Mouse (Mus musculus) induced T-regulatory cell, adult 2 months (primary cell): Measurements from ENCODE around the gene Grk4.
"Not testable (repeated sequence)": the region's sequence is repeated elsewhere in the genome, so short reads cannot be mapped to it uniquely, and the experiment has no call there.

Experiments
- DNase-seq: peaks from one replicate; pipeline ENCODE4 v3.0.0-alpha.2; 2012; ENCODE audit warnings: low read depth

The Grk4 gene

DNA sequence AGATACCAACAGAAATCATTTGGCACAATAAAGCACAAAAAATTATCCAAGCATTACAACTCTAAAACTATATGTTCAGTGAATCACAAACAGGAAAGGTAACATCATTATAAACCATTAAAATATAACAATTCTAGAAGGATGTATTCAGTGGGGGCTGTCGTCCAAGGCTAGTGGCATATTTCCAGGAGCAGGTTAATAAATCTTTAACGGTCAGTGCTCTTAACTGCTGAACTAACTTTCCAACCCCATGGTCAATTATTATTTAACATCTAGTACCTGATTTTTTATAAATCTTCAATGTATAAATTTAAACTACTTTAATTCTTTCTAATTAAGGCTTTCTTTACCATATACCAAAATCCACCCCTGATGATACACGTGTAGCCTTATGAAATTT is 54.2 kb downstream of the Grk4 start:
- DNase-seq = not testable (repeated sequence)

DNA sequence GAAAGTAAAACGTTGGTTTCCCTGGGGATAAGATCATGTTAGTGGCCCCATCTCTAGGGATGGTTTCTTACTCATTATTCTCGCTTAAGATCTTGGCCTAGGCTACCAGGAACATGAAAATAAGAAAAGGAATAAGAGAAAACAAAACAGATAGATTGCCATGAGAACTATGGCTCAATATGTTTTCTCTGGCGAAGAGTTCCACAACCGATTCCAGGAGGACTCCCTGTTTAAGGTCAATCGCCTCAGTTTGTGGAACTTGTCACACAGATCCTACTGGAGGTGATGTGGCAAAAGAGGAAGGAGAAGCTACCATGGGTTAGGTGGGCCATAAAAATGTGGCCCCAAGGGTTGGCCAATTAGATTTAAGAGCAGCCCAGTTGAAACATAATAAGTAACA is 54.6 kb downstream of the Grk4 start:
- no peak for DNase-seq

DNA sequence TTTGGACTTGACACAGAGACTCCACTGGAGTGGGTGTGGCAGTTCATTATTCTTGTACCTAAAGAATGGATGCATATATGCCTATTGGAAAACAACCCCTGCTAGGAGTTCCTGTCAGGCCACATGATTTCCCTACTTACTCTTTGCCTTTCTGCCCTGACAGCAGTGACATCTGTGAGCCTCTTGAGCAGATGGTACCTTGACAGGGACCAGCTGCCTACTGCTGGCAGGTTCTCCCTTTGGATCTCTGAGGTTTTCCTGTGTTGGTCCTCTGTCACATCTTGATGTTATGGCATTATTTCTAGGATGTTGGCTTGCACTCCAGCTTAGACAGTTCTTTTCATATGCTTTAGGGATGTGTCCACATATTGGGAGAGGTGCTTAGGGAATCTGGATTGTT is 69.0 kb downstream of the Grk4 start:
- DNase-seq = no peak

DNA sequence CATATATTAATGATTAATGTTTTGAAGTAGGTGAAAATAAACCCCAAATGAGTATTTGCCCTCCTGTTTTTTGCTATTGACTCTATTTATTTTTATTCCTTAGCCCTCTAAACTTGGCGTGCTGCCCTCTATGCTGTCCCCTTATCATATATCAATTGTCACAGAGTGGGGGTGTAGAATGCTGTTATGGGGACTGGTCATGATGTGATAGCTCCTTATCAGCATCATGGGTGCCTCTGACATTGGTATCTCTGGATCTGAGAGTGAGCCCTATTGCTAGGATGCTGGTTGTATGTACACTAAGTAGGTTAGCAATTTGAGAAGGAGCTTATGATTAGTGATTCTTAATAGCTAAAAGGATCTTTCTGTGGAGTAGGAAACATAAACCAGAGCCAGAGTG is 70.1 kb downstream of the Grk4 start:
- DNase-seq = no peak

DNA sequence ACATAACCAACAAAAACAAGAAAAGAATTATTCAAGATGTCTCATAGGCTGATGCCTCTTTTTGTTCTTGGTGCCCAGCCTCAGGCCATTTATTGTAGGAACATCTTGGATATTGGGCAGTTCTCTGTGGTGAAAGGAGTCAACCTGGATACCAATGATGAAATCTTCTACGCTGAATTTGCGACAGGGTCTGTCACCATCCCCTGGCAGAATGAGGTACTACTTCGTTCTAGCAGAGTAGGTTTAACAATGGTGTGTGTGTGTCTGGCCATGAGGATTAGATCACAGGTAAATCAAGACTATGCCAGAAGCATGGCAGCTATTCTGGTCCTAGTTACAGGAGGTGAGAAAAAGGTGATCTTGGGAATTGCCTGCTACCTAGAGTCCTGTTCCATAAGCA is 91.3 kb downstream of the Grk4 start:
- no peak for DNase-seq

DNA sequence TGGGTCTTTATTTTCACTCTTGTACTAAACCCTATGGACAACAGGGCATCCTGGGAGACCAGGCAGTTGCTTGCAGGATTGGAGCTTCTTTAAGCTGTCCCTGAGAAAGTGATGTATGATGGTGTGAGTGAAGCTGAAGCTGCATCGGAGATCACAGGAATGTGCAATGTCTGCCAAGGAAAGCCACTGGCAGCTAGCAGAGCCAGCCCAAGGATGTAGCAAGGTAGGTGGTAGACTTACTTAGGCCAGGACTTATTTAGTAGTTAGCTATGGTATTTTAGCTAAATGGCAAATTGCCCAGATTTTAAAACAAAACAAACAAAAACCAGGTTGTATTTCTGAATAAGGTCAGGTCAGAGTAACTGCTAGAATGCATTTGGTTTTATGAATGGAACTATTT is 98.6 kb downstream of the Grk4 start:
- DNase-seq = no peak

DNA sequence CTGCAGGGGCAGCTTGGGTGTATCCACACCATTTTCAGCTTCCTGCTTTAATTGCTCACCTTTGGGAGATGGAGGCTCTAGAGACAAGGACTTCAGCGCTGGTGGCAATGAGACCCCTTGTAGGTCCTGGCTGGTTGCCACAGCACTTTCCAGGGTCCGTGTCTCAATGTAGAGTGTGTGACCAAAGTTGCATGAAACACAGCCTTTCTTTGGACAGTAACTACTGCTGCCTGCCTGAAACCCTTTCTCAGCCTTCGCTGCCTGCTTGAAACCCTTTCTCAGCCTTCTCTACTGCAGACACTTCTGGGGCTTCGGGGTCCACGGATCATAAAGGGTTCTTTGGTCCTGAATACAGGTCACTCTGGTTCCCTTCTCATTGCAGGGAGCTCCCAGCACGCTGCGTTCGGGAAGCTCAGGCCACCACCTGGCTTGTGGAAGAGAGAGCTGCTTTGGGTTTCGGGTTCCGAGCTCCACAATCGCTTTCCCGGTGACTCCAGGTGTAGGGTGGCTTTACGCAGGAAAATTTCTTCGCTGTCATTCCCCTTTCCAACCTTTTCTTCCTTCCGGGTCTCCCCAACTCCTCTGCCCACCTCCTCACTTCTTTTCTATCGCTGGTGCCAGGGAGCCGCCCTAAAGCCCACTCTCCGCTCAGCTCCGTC is 100.8 kb downstream of the Grk4 start:
- DNase-seq = no peak

DNA sequence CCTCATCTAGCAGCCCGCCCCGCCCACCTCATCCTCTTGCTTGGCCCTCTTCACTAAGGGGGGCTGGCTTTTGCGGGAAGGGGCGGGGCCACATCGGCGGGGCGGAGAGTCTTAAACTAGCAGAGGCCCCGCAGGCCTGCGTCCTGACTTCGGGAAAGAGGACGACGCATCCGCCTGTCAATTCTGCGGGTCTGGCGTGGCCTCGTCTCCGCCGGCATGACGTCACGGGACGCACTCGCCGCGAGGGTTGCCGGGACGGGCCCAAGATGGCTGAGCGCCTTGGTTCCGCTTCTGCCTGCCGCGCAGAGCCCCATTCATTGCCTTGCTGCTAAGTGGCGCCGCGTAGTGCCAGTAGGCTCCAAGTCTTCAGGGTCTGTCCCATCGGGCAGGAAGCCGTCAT is 101.3 kb downstream of the Grk4 start, which contains the start of gene Htt:
Gene Htt (plus strand): TSS at position 232 of the 400 bp plus-strand sequence.
- DNase-seq = peak; percentile 95

DNA sequence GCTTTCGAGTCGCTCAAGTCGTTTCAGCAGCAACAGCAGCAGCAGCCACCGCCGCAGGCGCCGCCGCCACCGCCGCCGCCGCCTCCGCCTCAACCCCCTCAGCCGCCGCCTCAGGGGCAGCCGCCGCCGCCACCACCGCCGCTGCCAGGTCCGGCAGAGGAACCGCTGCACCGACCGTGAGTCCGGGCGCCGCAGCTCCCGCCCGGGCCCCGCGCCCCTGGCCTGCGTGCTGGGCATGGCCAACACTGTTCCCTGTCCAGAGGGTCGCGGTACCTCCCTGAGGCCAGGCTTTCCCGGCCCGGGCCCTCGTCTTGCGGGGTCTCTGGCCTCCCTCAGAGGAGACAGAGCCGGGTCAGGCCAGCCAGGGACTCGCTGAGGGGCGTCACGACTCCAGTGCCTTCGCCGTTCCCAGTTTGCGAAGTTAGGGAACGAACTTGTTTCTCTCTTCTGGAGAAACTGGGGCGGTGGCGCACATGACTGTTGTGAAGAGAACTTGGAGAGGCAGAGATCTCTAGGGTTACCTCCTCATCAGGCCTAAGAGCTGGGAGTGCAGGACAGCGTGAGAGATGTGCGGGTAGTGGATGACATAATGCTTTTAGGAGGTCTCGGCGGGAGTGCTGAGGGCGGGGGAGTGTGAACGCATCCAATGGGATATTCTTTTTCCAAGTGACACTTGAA is 101.9 kb downstream of the Grk4 start:
- DNase-seq = peak; percentile 54

DNA sequence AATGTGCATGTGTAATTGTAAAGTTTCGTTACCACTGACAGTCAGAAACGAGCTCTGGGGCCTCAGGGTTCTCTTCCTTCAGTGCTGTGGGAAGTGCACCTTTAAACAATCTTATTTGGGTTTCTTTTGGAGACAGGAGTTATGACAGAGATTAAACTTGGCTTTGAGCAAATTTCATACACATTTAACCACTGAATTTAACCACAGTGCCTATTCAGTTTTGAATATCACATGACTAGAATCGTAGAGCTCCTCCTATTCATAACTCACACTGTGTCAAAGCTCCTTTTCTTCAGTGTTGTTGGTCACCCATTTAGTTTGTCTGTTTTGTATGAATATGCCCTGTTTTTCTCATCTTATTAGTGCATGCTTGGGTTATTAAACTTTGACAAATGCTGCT is 111.6 kb downstream of the Grk4 start:
- peak; percentile 37 for DNase-seq

DNA sequence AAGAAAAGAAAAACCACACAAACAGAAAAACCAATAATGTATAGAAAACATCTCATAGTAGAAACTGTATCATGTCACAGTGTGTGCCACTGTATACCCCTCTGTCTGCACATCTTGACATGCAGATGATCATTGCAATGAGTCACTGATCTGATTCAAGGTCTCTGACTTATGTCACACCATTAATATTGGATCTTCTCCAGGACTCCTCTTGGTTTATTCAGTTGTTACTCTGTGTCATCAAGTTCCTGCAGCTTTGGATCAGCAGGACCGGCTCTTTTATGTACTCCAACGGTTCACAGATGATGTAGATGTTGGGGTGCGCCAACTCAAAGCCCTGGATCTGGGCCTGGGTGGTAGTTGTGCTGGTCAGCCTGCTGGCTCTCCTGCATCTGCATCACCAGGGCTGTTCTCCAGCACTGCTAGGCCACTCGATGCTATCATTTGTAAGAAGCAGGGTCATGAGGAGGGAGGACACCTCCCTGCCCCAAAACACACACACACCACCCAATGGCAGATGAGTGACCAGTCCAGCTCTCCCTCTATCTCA is 112.6 kb downstream of the Grk4 start:
- DNase-seq = no peak

DNA sequence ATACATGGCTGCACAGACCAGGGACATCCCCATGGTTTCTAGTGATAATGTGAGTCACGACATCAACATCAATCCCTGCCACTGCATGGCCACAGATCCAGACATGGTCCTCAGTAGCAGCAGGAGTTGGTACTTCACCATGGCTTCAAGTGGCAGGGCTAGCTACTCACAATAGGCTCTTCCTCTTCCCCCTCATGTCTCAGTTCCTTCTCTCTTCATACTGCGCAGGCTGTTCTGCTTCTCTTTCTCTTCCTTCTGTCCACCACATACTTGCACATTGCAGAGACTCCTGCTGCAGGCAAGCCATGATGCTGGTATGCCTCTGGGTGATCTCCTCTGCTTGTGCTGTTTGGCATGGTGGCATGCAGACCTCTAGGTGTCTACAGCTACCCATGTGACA is 113.2 kb downstream of the Grk4 start:
- no peak for DNase-seq

DNA sequence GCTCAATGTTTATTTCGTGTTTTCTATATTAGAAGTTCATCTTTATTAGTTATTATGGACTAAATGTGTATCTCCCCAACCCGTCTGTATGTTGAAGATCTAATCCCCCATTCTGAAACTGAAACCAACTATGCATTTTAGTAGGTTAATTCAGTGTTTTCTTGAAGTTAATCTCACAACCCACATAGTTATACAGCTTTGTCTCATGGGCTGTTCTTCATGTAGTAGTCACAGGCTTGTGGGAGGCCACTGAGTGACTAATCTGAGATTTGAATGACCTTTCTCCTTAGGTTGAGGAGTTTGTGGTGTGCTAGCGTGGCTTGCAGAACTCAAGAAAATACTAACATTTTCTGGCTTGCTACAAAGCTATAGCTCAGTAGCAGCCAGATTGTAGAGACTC is 124.8 kb downstream of the Grk4 start:
- peak; percentile 57 for DNase-seq

DNA sequence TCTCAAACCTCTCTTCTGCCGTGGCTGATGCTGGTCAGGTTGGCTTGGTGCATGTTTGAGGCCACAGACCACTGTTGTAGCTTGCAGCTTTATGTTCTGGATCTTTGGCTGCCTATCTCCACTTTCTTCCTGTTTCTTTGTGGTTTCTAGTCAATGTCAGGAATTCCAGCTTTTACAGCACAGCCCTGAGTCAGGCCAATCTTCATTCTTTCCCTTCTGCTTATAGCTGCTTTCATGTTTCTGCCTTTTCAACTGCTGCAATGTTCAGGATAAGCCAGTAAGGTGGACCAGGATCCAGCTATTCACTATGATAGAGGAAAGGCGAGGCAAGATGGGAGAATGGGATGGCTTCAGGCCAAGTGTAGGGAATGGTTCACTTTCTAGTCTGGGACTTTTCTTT is 131.0 kb downstream of the Grk4 start:
- DNase-seq = no peak

DNA sequence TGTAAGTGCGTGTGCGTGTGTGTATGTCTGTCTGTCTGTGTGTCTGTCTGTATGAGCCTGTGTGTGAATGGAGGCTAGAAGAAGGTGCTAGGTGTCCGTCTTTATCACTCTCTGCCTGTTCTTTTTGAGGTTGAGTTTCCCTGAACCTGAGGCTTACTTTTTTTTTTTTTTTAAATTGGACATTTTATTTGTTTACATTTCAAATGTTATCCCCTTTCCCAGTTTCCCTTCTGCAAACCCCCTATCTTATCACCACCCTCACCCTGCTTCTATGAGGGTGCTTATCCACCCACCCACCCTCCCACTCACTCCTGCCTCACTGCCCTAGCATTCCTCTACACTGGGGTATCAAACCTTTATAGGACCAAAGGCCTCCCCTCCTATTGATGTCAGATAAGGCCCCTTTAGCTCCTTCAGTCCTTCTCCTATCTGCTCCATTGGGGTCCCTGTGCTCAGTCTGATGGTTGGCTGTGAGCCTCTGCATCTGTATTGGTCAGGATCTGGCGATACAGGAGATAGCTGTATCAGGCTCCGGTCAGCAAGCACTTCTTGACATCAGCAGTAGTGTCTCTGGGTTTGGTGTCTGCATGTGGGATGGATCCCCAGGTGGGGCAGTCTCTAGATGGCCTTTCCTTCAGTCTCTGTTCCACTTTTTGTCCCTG is 140.2 kb downstream of the Grk4 start:
- no peak for DNase-seq
